Mouse (Mus musculus): ENCODE measurements around the gene H3f3a. TPM values are rescaled to one million over a fixed set of nuclear protein-coding genes. Genes with fewer than 3 reads are reported as not detected.
A peak's percentile ranks its signal among the peaks of the same experiment; 100 is the strongest.

H3f3a gene
- total RNA-seq (2014; rRNA removed) (3,418 and 3,587 TPM in 2 replicates), polyA plus RNA-seq (2015; fragmentation: Nextera tagmentation; extraction: Ambion mirVana) (2,464 and 2,886 TPM in 2 replicates)

DNA sequence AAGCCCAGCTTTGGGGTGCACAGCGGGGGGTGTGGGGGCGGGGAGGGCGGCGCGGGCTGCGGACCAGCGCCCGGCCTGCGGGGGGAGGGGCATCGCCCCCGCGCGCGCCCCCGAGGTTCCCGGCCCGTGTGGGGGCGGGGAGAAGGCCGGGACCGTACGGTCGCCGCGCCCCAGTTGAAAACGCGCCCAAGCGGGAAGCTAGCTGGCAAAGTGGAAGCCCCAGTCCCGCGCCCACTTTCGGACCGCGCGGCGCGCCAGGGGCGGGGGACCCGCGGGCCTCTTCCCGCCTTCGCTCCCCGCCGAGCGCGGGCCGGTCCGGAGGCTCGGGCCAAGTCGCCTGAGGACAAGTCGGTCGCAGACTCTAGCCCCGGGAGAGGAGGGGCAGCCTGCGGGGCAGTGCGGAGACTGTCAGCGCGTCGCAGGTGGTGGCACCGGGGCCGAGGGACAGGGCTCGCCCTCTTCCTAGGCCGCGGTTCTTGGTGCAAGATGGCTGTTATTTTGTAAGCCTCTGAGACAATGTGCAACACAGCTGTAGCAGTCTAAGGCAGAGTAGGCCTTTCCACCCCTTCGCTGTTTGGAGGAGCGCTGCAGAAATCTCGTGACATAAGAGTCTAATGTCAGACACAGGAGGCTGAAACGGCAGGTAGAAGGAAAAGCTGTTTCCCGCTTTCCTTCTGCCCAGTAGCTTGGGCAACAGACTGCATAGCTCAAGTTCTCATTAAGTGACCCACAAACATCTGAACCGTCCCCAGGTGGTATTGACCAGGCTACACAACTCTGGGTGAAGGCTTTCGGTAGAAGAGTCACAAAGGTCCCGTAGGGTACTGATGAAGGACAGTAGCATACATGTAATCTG lies at the start of gene H3f3a:
Gene H3f3a (minus strand): TSS at position 59 of the 856 bp plus-strand sequence.
- peak within 1 kb of the TSS; percentile 98 for H3K9ac ChIP-seq
- 0 out of 2 replicates have a peak, but pooled peaks have one; percentile 6 for TF ChIP-seq CTCF (IDR thresholded peaks at IDR 0.05; ENCODE audit: low read depth)
- H3K9me3 ChIP-seq (ENCODE audit: low read length) = no peaks in the 10 kb centered on the region
- ATAC-seq (peak; percentile 61), DNase-seq (peak; percentile 77)
- WGBS = 2% methylated on average over 59 of the region's 69 CpGs
- H3K4me1 ChIP-seq (ENCODE audit: insufficient read depth) = peaks cover 20% of the 10 kb centered on the region
- H3K4me3 ChIP-seq (ENCODE audit: low read depth, low read length) = peak within 1 kb of the TSS; percentile 95
- peak within 1 kb of the TSS; percentile 100 for H3K27ac ChIP-seq (ENCODE audit: low read depth, low read length)
- peaks cover 4% of the 10 kb centered on the region for H3K36me3 ChIP-seq (ENCODE audit: insufficient read depth)
- H3K4me2 ChIP-seq (ENCODE audit: low read depth) = peak within 1 kb of the TSS; percentile 61
- H3K27me3 ChIP-seq (ENCODE audit: insufficient read depth, low read length) = no peaks in the 10 kb centered on the region

DNA sequence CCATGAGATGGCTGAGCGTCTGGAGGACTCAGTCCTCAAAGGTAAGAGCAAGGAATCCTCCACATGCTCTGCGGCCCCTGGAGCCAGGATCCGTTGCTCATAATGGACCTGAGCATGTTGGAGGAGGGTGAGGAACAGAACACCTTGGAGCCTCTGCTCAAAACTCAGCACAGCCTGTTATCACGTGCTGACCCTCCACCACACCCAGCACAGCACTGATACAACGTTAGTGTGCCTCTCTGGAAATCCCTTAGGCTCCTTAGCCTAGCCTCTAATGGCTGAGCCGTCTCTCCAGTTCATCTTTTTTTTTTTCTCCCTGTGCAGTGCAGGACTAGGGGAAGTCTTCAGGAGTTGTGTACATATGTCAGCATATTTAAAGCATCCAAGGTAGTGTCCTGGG lies 46.3 kb upstream of the H3f3a start:
- ATAC-seq (no peak), DNase-seq (no peak)
- Histone ChIP-seq H3K27me3 (ENCODE audit: insufficient read depth, low read length) (no peaks in the 10 kb centered on the region), H3K27ac (ENCODE audit: low read depth, low read length) (no peak overlapping the region), H3K4me1 (ENCODE audit: insufficient read depth) (no peaks in the 10 kb centered on the region), H3K9ac (no peak overlapping the region), H3K4me3 (ENCODE audit: low read depth, low read length) (no peak overlapping the region), H3K9me3 (ENCODE audit: low read length) (no peaks in the 10 kb centered on the region), H3K36me3 (ENCODE audit: insufficient read depth) (peaks cover 70% of the 10 kb centered on the region), H3K4me2 (ENCODE audit: low read depth) (no peak overlapping the region)
- no peak for TF ChIP-seq CTCF (IDR thresholded peaks at IDR 0.05; ENCODE audit: low read depth)
- 91% methylated on average over 6 of the region's 6 CpGs for WGBS

DNA sequence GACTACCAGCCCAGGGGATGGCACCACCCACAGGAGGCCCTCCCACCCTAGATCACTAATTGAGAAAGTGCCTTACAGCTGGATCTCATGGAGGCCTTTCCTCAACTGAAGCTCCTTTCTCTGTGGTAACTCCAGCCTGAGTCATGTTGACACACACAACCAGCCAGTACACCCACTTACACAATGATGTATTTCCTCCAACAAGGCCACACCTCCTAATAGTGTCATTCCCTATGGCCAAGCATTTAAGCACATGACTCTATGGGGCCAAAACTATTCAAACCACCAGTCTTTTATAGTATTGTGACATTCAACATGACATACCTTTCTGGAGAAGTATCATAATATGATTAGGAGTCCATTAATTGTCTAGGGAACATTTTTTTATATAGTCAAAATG lies 45.0 kb upstream of the H3f3a start:
- Histone ChIP-seq H3K4me3 (ENCODE audit: low read depth, low read length) (no peak overlapping the region), H3K36me3 (ENCODE audit: insufficient read depth) (peaks cover 62% of the 10 kb centered on the region)
- TF ChIP-seq CTCF (IDR thresholded peaks at IDR 0.05; ENCODE audit: low read depth) = no peak

DNA sequence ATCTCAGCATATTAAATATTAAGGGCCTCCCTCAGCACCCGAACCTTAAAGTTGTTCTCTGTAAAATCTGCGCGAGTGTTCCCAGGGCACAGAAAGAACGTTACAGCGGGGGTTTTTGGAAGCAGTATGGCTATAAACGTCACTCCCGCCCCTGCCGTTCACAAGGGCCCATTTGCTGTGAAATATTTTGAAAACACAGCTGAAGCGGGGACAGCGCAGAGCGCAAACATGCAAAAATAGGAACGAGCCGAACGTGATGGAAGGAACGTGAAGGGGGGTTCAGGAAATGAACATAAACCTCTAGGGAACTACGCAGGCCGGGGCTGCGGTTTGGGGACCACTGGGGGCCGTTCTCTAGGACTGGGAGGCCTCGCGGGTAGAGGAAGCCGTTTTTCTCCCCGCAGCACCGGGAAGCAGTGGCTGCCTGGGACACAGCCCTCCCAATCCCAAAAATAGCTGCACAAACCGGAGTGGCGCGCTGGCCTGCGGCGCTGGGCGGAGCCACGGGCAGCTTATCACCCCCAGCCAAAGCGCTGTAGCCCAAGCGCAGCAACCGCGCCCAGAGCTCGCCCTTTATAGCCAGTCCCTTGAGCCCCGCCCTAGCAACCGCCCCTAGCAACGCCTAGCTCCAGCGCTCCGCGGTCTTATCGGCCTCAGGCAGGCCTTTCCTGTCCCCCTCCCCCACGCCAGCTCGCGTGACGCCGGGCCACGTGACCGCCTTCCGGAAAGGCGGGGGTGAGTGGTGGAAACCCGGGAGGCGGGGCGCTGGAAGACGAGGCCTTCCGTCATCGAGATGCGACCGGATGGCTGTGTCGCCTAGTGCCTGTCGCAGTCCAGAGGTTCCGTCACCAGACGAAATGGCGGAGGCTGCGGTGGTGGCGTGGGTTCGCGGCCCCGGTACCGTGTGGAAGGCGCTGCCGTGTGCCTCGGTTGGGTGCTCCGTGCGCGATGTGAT lies 36.9 kb upstream of the H3f3a start, which contains the start of gene Sde2:
Gene Sde2 (plus strand): TSS at position 812 of the 955 bp plus-strand sequence.
- TF ChIP-seq CTCF (IDR thresholded peaks at IDR 0.05; ENCODE audit: low read depth) = no peak
- H3K27ac ChIP-seq (ENCODE audit: low read depth, low read length) = peak within 1 kb of the TSS; percentile 99
- peak within 1 kb of the TSS; percentile 84 for H3K9ac ChIP-seq
- ATAC-seq (peak; percentile 94), DNase-seq (peak; percentile 100)
- H3K27me3 ChIP-seq (ENCODE audit: insufficient read depth, low read length) = no peaks in the 10 kb centered on the region
- peak within 1 kb of the TSS; percentile 79 for H3K4me2 ChIP-seq (ENCODE audit: low read depth)
- peak within 1 kb of the TSS; percentile 77 for H3K4me3 ChIP-seq (ENCODE audit: low read depth, low read length)
- 2% methylated on average over 72 of the region's 77 CpGs for WGBS
- H3K9me3 ChIP-seq (ENCODE audit: low read length) = no peaks in the 10 kb centered on the region
- H3K4me1 ChIP-seq (ENCODE audit: insufficient read depth) = peaks cover 26% of the 10 kb centered on the region
- no peaks in the 10 kb centered on the region for H3K36me3 ChIP-seq (ENCODE audit: insufficient read depth)

More for the DNA sequence above, 45.0 kb upstream of the H3f3a start:
- no peak for ATAC-seq
- no peak overlapping the region for H3K4me2 ChIP-seq (ENCODE audit: low read depth)
- no peaks in the 10 kb centered on the region for H3K4me1 ChIP-seq (ENCODE audit: insufficient read depth)
- no peak overlapping the region for H3K9ac ChIP-seq
- no peak overlapping the region for H3K27ac ChIP-seq (ENCODE audit: low read depth, low read length)
- no peaks in the 10 kb centered on the region for H3K9me3 ChIP-seq (ENCODE audit: low read length)
- H3K27me3 ChIP-seq (ENCODE audit: insufficient read depth, low read length) = no peaks in the 10 kb centered on the region
- no peak for DNase-seq

DNA sequence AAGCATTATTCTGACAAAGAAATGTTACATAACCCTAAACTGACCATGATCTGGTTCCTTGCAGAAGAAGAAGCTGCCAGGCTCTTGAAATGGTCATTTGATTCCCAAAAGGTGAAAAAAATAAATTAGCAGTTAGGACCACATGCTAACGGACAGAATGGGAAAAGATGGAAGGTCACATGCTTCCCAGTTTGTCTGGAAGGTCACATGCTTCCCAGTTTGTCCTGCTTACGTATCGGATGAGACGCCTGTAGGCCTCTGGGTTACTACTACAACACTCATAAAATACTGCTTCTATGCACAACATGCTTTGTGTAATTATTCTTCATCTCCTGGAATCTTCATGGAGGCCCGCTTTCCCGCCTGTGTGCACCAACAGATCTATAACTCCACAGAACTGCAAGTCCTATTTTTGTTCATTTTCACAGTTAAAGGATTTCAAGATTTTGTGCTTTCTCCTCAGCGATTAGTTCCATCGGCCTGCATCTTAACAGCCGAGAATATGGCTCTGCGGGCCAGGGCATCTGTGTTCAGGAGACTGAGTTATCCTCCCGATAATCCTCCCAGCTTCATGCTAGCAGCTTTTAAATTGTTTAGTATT lies 36.1 kb upstream of the H3f3a start:
- TF ChIP-seq CTCF (IDR thresholded peaks at IDR 0.05; ENCODE audit: low read depth) = no peak
- Histone ChIP-seq H3K9me3 (ENCODE audit: low read length) (no peaks in the 10 kb centered on the region), H3K27ac (ENCODE audit: low read depth, low read length) (peak overlapping the region; percentile 99), H3K36me3 (ENCODE audit: insufficient read depth) (no peaks in the 10 kb centered on the region), H3K9ac (peak overlapping the region; percentile 84), H3K27me3 (ENCODE audit: insufficient read depth, low read length) (no peaks in the 10 kb centered on the region), H3K4me1 (ENCODE audit: insufficient read depth) (peaks cover 26% of the 10 kb centered on the region), H3K4me2 (ENCODE audit: low read depth) (peak overlapping the region; percentile 77), H3K4me3 (ENCODE audit: low read depth, low read length) (peak overlapping the region; percentile 77)
- 22% methylated on average over 11 of the region's 11 CpGs for WGBS
- DNase-seq (no peak), ATAC-seq (no peak)

DNA sequence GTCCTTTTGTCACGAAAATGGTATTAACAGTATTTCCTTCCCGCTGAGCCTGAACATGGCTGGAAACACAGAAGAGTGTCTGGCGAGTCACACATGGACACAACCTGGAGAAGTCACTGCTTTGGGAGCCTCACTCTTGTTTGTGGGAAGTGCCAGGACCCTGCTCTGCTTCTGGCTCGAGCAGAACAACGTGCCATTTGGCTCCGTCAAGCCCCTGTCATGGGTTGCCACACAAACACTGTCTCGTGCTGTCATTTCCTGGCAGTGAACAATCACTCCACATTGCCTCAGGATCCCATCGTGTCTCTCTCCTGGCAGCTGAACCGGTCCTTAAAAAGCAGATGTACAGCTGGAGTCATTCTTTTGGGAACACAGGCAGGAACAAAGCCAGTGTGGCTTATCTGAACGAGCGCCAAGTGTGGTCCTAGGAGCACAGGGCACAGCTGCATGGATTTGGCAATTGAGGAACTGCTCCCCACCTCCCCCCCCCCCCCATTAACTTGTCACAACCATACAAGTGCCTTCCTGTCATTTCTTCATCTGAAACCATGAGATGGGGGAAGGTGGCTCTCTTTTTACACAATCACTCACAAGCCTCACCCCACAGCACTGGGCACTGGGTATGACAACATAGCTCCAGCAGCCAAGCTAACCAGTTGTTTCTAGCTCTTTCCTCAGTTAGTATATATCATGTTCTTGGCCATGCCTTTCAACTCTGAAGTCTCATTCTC lies 34.9 kb upstream of the H3f3a start:
- DNase-seq = peak; percentile 85
- peak overlapping the region; percentile 99 for H3K27ac ChIP-seq (ENCODE audit: low read depth, low read length)
- no peaks in the 10 kb centered on the region for H3K36me3 ChIP-seq (ENCODE audit: insufficient read depth)
- H3K27me3 ChIP-seq (ENCODE audit: insufficient read depth, low read length) = no peaks in the 10 kb centered on the region
- no peaks in the 10 kb centered on the region for H3K9me3 ChIP-seq (ENCODE audit: low read length)
- no peak for TF ChIP-seq CTCF (IDR thresholded peaks at IDR 0.05; ENCODE audit: low read depth)
- H3K4me2 ChIP-seq (ENCODE audit: low read depth) = peak overlapping the region; percentile 58
- 6% methylated on average over 11 of the region's 11 CpGs for WGBS
- peak overlapping the region; percentile 47 for H3K9ac ChIP-seq
- peak; percentile 57 for ATAC-seq
- peaks cover 26% of the 10 kb centered on the region for H3K4me1 ChIP-seq (ENCODE audit: insufficient read depth)
- peak overlapping the region; percentile 25 for H3K4me3 ChIP-seq (ENCODE audit: low read depth, low read length)
